Mouse (Mus musculus) neural tube, embryonic 12.5 days (tissue): ENCODE results near the gene Pfkm. TPM values are rescaled to one million over a fixed set of nuclear protein-coding genes. Genes with fewer than 3 reads are reported as not detected.

Experiments used
- polyA plus RNA-seq: library from polyadenylated mRNA; unstranded; fragments of >200 nt; fragmentation: Nextera tagmentation; extraction: Ambion mirVana; gene quantifications from 2 replicates; pipeline ENCODE4 v1.2.1, GENCODE M21; 2016

The Pfkm gene
- polyA plus RNA-seq, 1 experiment from 2014 or later: 50.4 TPM

Other genes with a start within 250 kb of the Pfkm start
- 28.9 and 29.7 TPM in 2 replicates for gene Hdac7, start 248.1 kb upstream of the Pfkm start, polyA plus RNA-seq
- 0.09 and 0.41 TPM in 2 replicates for gene Vdr, start 182.0 kb upstream of the Pfkm start, polyA plus RNA-seq
- gene Tmem106c, start 128.4 kb upstream of the Pfkm start, polyA plus RNA-seq: 50.2 and 50.8 TPM in 2 replicates
- 182 and 193 TPM in 2 replicates for gene Col2a1, start 87.9 kb upstream of the Pfkm start, polyA plus RNA-seq
- 31.6 and 33.1 TPM in 2 replicates for gene Senp1, start 1.2 kb downstream of the Pfkm start, polyA plus RNA-seq
- 51.4 and 52.1 TPM in 2 replicates for gene Asb8, start 73.0 kb downstream of the Pfkm start, polyA plus RNA-seq
- 22.5 and 24.0 TPM in 2 replicates for gene Ccdc184, start 74.6 kb downstream of the Pfkm start, polyA plus RNA-seq
- not detected in 2 replicates for gene Olfr288, start 103.0 kb downstream of the Pfkm start, polyA plus RNA-seq
- not detected in 2 replicates for gene Gm44579, start 128.4 kb downstream of the Pfkm start, polyA plus RNA-seq
- 0.15 TPM in 1 of 2 replicates, not detected in the other for gene Olfr287, start 128.5 kb downstream of the Pfkm start, polyA plus RNA-seq
- not detected in 2 replicates for gene Olfr286, start 141.9 kb downstream of the Pfkm start, polyA plus RNA-seq
- not detected in 2 replicates for gene H1fnt, start 164.7 kb downstream of the Pfkm start, polyA plus RNA-seq
- gene Zfp641, start 203.6 kb downstream of the Pfkm start, polyA plus RNA-seq: 2.9 and 3.5 TPM in 2 replicates
- not detected in 2 replicates for gene Olfr285, start 224.8 kb downstream of the Pfkm start, polyA plus RNA-seq
- gene Olfr284, start 248.4 kb downstream of the Pfkm start, polyA plus RNA-seq: not detected in 2 replicates